Mouse (Mus musculus): ENCODE measurements at regions not wholly inside any gene's neighbourhood (a gene's known extent, or its start where the extent isn't known, plus 50 kb on each side); places are given as distances from the start of the nearest gene placed in this dataset.
"Not testable (repeated sequence)": the region's sequence is repeated elsewhere in the genome, so short reads cannot be mapped to it uniquely, and the experiment has no call there.

GRCm38 (mm10) chr1:154061397-154061796 lies 139.6 kb upstream of the Zfp648 start:
- not testable (repeated sequence) for H3K4me2 ChIP-seq; H3K9me3 ChIP-seq (ENCODE audit: control insufficient read depth, low read length); H3K4me1 ChIP-seq (replicated peaks; ENCODE audit: control insufficient read depth, insufficient read depth, low read length); H3K36me3 ChIP-seq (ENCODE audit: control insufficient read depth, insufficient read depth, low read length); H3K9ac ChIP-seq (ENCODE audit: low read depth, low read length); DNase-seq (ENCODE audit: low spot score); H3K27ac ChIP-seq (ENCODE audit: low read depth, low read length); H3K4me3 ChIP-seq (ENCODE audit: low read depth, low read length); ATAC-seq (replicated peaks; ENCODE audit: low FRiP score); H3K27me3 ChIP-seq (replicated peaks; ENCODE audit: control insufficient read depth, insufficient read depth, low read length)
- 45% methylated on average over 2 of the region's 2 CpGs for WGBS

GRCm38 (mm10) chr1:154061851-154062250 lies 139.1 kb upstream of the Zfp648 start:
- ATAC-seq (replicated peaks; ENCODE audit: low FRiP score): no peak
- no peak for DNase-seq (ENCODE audit: low spot score)
- Histone ChIP-seq H3K4me1 (replicated peaks; ENCODE audit: control insufficient read depth, insufficient read depth, low read length) (no peaks in the 10 kb centered on the region), H3K9ac (ENCODE audit: low read depth, low read length) (no peak overlapping the region), H3K9me3 (ENCODE audit: control insufficient read depth, low read length) (no peaks in the 10 kb centered on the region), H3K36me3 (ENCODE audit: control insufficient read depth, insufficient read depth, low read length) (no peaks in the 10 kb centered on the region), H3K4me2 (no peak overlapping the region), H3K27ac (ENCODE audit: low read depth, low read length) (no peak overlapping the region), H3K4me3 (ENCODE audit: low read depth, low read length) (no peak overlapping the region), H3K27me3 (replicated peaks; ENCODE audit: control insufficient read depth, insufficient read depth, low read length) (no peaks in the 10 kb centered on the region)
- WGBS: 88% methylated on average over 1 of the region's 1 CpGs

- Histone ChIP-seq H3K4me1 (replicated peaks; ENCODE audit: control insufficient read depth, insufficient read depth, low read length) (no peaks in the 10 kb centered on the region), H3K9me3 (ENCODE audit: control insufficient read depth, low read length) (no peaks in the 10 kb centered on the region), H3K4me3 (ENCODE audit: low read depth, low read length) (no peak overlapping the region), H3K27ac (ENCODE audit: low read depth, low read length) (no peak overlapping the region), H3K4me2 (no peak overlapping the region), H3K36me3 (ENCODE audit: control insufficient read depth, insufficient read depth, low read length) (no peaks in the 10 kb centered on the region), H3K9ac (ENCODE audit: low read depth, low read length) (no peak overlapping the region), H3K27me3 (replicated peaks; ENCODE audit: control insufficient read depth, insufficient read depth, low read length) (no peaks in the 10 kb centered on the region)
- DNase-seq (ENCODE audit: low spot score) (no peak), ATAC-seq (replicated peaks; ENCODE audit: low FRiP score) (no peak)
- WGBS: 80% methylated on average over 7 of the region's 7 CpGs
These were observed 138.3 kb upstream of the Zfp648 start for GRCm38 (mm10) chr1:154062666-154063065.

- ATAC-seq (replicated peaks; ENCODE audit: low FRiP score) (no peak), DNase-seq (ENCODE audit: low spot score) (no peak)
- WGBS: 80% methylated on average over 5 of the region's 5 CpGs
These were observed 136.4 kb upstream of the Zfp648 start for GRCm38 (mm10) chr1:154064633-154065032.

GRCm38 (mm10) chr1:154065336-154066329 lies 135.4 kb upstream of the Zfp648 start:
- Histone ChIP-seq H3K27me3 (replicated peaks; ENCODE audit: control insufficient read depth, insufficient read depth, low read length) (no peaks in the 10 kb centered on the region), H3K36me3 (ENCODE audit: control insufficient read depth, insufficient read depth, low read length) (no peaks in the 10 kb centered on the region), H3K4me3 (ENCODE audit: low read depth, low read length) (no peak overlapping the region), H3K9ac (ENCODE audit: low read depth, low read length) (no peak overlapping the region), H3K4me1 (replicated peaks; ENCODE audit: control insufficient read depth, insufficient read depth, low read length) (no peaks in the 10 kb centered on the region), H3K27ac (ENCODE audit: low read depth, low read length) (no peak overlapping the region), H3K9me3 (ENCODE audit: control insufficient read depth, low read length) (no peaks in the 10 kb centered on the region), H3K4me2 (no peak overlapping the region)
- WGBS: 79% methylated on average over 18 of the region's 18 CpGs
- no peak for DNase-seq (ENCODE audit: low spot score)
- ATAC-seq (replicated peaks; ENCODE audit: low FRiP score): no peak

More at GRCm38 (mm10) chr1:154064633-154065032, 136.4 kb upstream of the Zfp648 start:
- Histone ChIP-seq H3K27me3 (replicated peaks; ENCODE audit: control insufficient read depth, insufficient read depth, low read length) (no peaks in the 10 kb centered on the region), H3K4me3 (ENCODE audit: low read depth, low read length) (no peak overlapping the region), H3K9me3 (ENCODE audit: control insufficient read depth, low read length) (no peaks in the 10 kb centered on the region), H3K4me1 (replicated peaks; ENCODE audit: control insufficient read depth, insufficient read depth, low read length) (no peaks in the 10 kb centered on the region), H3K4me2 (no peak overlapping the region), H3K36me3 (ENCODE audit: control insufficient read depth, insufficient read depth, low read length) (no peaks in the 10 kb centered on the region), H3K9ac (ENCODE audit: low read depth, low read length) (no peak overlapping the region), H3K27ac (ENCODE audit: low read depth, low read length) (no peak overlapping the region)

- no peak for DNase-seq (ENCODE audit: low spot score)
- WGBS: 83% methylated on average over 1 of the region's 1 CpGs
- Histone ChIP-seq H3K4me2 (no peak overlapping the region), H3K27ac (ENCODE audit: low read depth, low read length) (no peak overlapping the region), H3K27me3 (replicated peaks; ENCODE audit: control insufficient read depth, insufficient read depth, low read length) (no peaks in the 10 kb centered on the region), H3K36me3 (ENCODE audit: control insufficient read depth, insufficient read depth, low read length) (no peaks in the 10 kb centered on the region), H3K9ac (ENCODE audit: low read depth, low read length) (no peak overlapping the region), H3K9me3 (ENCODE audit: control insufficient read depth, low read length) (no peaks in the 10 kb centered on the region), H3K4me3 (ENCODE audit: low read depth, low read length) (no peak overlapping the region), H3K4me1 (replicated peaks; ENCODE audit: control insufficient read depth, insufficient read depth, low read length) (no peaks in the 10 kb centered on the region)
- ATAC-seq (replicated peaks; ENCODE audit: low FRiP score): no peak
These were observed 133.1 kb upstream of the Zfp648 start for GRCm38 (mm10) chr1:154067856-154068255.

GRCm38 (mm10) chr1:154074270-154074669 lies 126.7 kb upstream of the Zfp648 start:
- Histone ChIP-seq H3K27me3 (replicated peaks; ENCODE audit: control insufficient read depth, insufficient read depth, low read length) (no peaks in the 10 kb centered on the region), H3K27ac (ENCODE audit: low read depth, low read length) (no peak overlapping the region), H3K9ac (ENCODE audit: low read depth, low read length) (no peak overlapping the region), H3K4me2 (no peak overlapping the region), H3K36me3 (ENCODE audit: control insufficient read depth, insufficient read depth, low read length) (no peaks in the 10 kb centered on the region), H3K9me3 (ENCODE audit: control insufficient read depth, low read length) (no peaks in the 10 kb centered on the region), H3K4me1 (replicated peaks; ENCODE audit: control insufficient read depth, insufficient read depth, low read length) (no peaks in the 10 kb centered on the region), H3K4me3 (ENCODE audit: low read depth, low read length) (no peak overlapping the region)
- WGBS: 98% methylated on average over 1 of the region's 1 CpGs
- ATAC-seq (replicated peaks; ENCODE audit: low FRiP score): no peak
- DNase-seq (ENCODE audit: low spot score): no peak

- Histone ChIP-seq H3K4me1 (replicated peaks; ENCODE audit: control insufficient read depth, insufficient read depth, low read length) (no peaks in the 10 kb centered on the region), H3K27ac (ENCODE audit: low read depth, low read length) (no peak overlapping the region), H3K9me3 (ENCODE audit: control insufficient read depth, low read length) (no peaks in the 10 kb centered on the region), H3K27me3 (replicated peaks; ENCODE audit: control insufficient read depth, insufficient read depth, low read length) (no peaks in the 10 kb centered on the region), H3K36me3 (ENCODE audit: control insufficient read depth, insufficient read depth, low read length) (no peaks in the 10 kb centered on the region), H3K4me3 (ENCODE audit: low read depth, low read length) (no peak overlapping the region), H3K9ac (ENCODE audit: low read depth, low read length) (no peak overlapping the region), H3K4me2 (no peak overlapping the region)
- no peak for ATAC-seq (replicated peaks; ENCODE audit: low FRiP score)
- no peak for DNase-seq (ENCODE audit: low spot score)
- WGBS: 65% methylated on average over 10 of the region's 10 CpGs
These were observed 124.1 kb upstream of the Zfp648 start for GRCm38 (mm10) chr1:154076684-154077475.
